Comparison of ENCODE assay signal across 8 mouse cellular contexts in genomic region chr4:53440816-53441571, GRCm38 (mm10). TPM values are rescaled to one million over a fixed set of nuclear protein-coding genes. Genes with fewer than 3 reads are reported as not detected.
A peak's percentile ranks its signal among the peaks of the same experiment; 100 is the strongest.
DNase-seq lines count a peak whose midpoint lies in the region; ATAC-seq and TF ChIP-seq lines count a peak whose summit lies in the region.

No protein-coding gene starts in this region.

- TF ChIP-seq EP300 in CH12.LX (IDR thresholded peaks at IDR 0.05; ENCODE audit: low read length): no peak

- DNase-seq in CH12.LX (ENCODE audit: extremely low read depth): peak; percentile 17
- DNase-seq in heart, postnatal 14 days: peak; percentile 39 to 46
- peak; percentile 47 to 68 for DNase-seq in kidney, postnatal 4 days
- peak; percentile 46 for DNase-seq in lung, embryonic 14.5 days
- DNase-seq in thymus, postnatal 36 days: peak; percentile 12 to 38

- H3K9me3 ChIP-seq in CH12.LX (replicated peaks; ENCODE audit: low read length): no peaks in the 10 kb centered on the region
- H3K9me3 ChIP-seq in forebrain, embryonic 12.5 days: no peaks in the 10 kb centered on the region
- no peaks in the 10 kb centered on the region for H3K9me3 ChIP-seq in lung, embryonic 14.5 days (ENCODE audit: low read depth, low read length)

- WGBS in forebrain, embryonic 12.5 days: under 1% methylated on average over 43 of the region's 45 CpGs
- 1% methylated on average over 44 of the region's 45 CpGs for WGBS in lung, embryonic 14.5 days

- H3K9ac ChIP-seq in CH12.LX (ENCODE audit: insufficient read depth, low read depth): peak overlapping the region; percentile 46; the same call in 1 of the 2 replicates
- peak overlapping the region; percentile 81 for H3K9ac ChIP-seq in forebrain, embryonic 12.5 days
- peak overlapping the region; percentile 75 for H3K9ac ChIP-seq in lung, embryonic 14.5 days

- intact Hi-C loops in heart, postnatal 14 days (cut with DNase I): loop anchor here (5.0 kb wide), 4 partner anchors 59 to 261 kb away; no protein-coding TSS in a partner anchor

- TF ChIP-seq CTCF in CH12.LX (conservative IDR thresholded peaks at IDR 0.05 in 1 of 2, IDR thresholded peaks at IDR 0.05 in 1 of 2; ENCODE audit: low read depth in 2 of 2, low read length in 2 of 2): no peak
- TF ChIP-seq CTCF in bone marrow macrophage, adult 2 months (IDR thresholded peaks at IDR 0.05; ENCODE audit: low read depth, low read length): no peak
- TF ChIP-seq CTCF in lung, embryonic 14.5 days (IDR thresholded peaks at IDR 0.05; ENCODE audit: low read depth): no peak

- no peaks in the 10 kb centered on the region for H3K79me2 ChIP-seq in CH12.LX (replicated peaks; ENCODE audit: control insufficient read depth, extremely low read depth, insufficient read depth, poor library complexity, severe bottlenecking)

- no peak for TF ChIP-seq RAD21 in CH12.LX (IDR thresholded peaks at IDR 0.05; ENCODE audit: low read depth, low read length)

- peaks cover 2 to 21% of the 10 kb centered on the region in 2 experiments; a peak in 3 of 4 replicates for H3K4me1 ChIP-seq in CH12.LX (ENCODE audit: control insufficient read depth in 1 of 2, insufficient read depth in 2 of 2)
- peaks cover 39% of the 10 kb centered on the region for H3K4me1 ChIP-seq in bone marrow macrophage, adult 2 months (ENCODE audit: control insufficient read depth, insufficient read depth, low read length)
- H3K4me1 ChIP-seq in forebrain, embryonic 12.5 days: peaks cover 22% of the 10 kb centered on the region
- H3K4me1 ChIP-seq in lung, embryonic 14.5 days (ENCODE audit: insufficient read depth): peaks cover 13% of the 10 kb centered on the region

- in situ Hi-C loops in CH12.LX (cut with MboI; ENCODE audit: low pct_ligation_motif_present, low pct_unique_long_range_greater_than_20kb, low sequenced_read_pairs): no loop called here

- no peak overlapping the region for H3K27ac ChIP-seq in CH12.LX (ENCODE audit: insufficient read depth, low read depth)
- no peak overlapping the region for H3K27ac ChIP-seq in bone marrow macrophage, adult 2 months (ENCODE audit: insufficient read depth, low read depth, low read length)
- peak overlapping the region; percentile 81 for H3K27ac ChIP-seq in forebrain, embryonic 12.5 days
- peak overlapping the region; percentile 91 for H3K27ac ChIP-seq in lung, embryonic 14.5 days (ENCODE audit: low read depth)

- ATAC-seq in forebrain, embryonic 12.5 days (ENCODE audit: low FRiP score): peak; percentile 15; the same call in 1 of the 2 replicates
- ATAC-seq in lung, embryonic 14.5 days (ENCODE audit: insufficient read depth): peak; percentile 24
- ATAC-seq in neutrophil, adult 5-6 weeks (ENCODE audit: extremely low read depth, insufficient number of reproducible peaks, low FRiP score, poor library complexity, severe bottlenecking): 0 out of 2 replicates have a peak, but pooled peaks have one; percentile 7

- dilution Hi-C loops in CH12.LX (cut with MboI; ENCODE audit: extremely low pct_ligation_motif_present, extremely low pct_unique_long_range_greater_than_20kb, low sequenced_read_pairs): no loop called here

- H3K36me3 ChIP-seq in CH12.LX (replicated peaks in 1 of 2; ENCODE audit: control insufficient read depth in 1 of 2, insufficient read depth in 1 of 2, low read length in 1 of 2): no peaks in the 10 kb centered on the region
- H3K36me3 ChIP-seq in forebrain, embryonic 12.5 days (replicated peaks): no peaks in the 10 kb centered on the region
- no peaks in the 10 kb centered on the region for H3K36me3 ChIP-seq in lung, embryonic 14.5 days (ENCODE audit: insufficient read depth)

- peaks cover 5% of the 10 kb centered on the region for H3K27me3 ChIP-seq in CH12.LX (replicated peaks)
- H3K27me3 ChIP-seq in forebrain, embryonic 12.5 days: peaks cover 7% of the 10 kb centered on the region
- no peaks in the 10 kb centered on the region for H3K27me3 ChIP-seq in lung, embryonic 14.5 days (ENCODE audit: insufficient read depth, low read length)

- no peak for TF ChIP-seq POLR2A in CH12.LX (IDR thresholded peaks at IDR 0.05; ENCODE audit: low read depth, low read length)
- no peak for TF ChIP-seq POLR2A in bone marrow macrophage, adult 2 months (IDR thresholded peaks at IDR 0.05; ENCODE audit: borderline replicate concordance, low read depth, low read length)

- peak overlapping the region; percentile 81 for H3K4me2 ChIP-seq in CH12.LX (ENCODE audit: insufficient read depth, low read depth, poor library complexity, severe bottlenecking)
- H3K4me2 ChIP-seq in forebrain, embryonic 12.5 days: peak overlapping the region; percentile 99
- peak overlapping the region; percentile 78 for H3K4me2 ChIP-seq in lung, embryonic 14.5 days

- H3K4me3 ChIP-seq in CH12.LX (replicated peaks in 1 of 3; ENCODE audit: low read depth in 2 of 3, low read length in 2 of 3, poor library complexity in 1 of 3): peak overlapping the region; percentile 35 to 82 (median 68)
- H3K4me3 ChIP-seq in bone marrow macrophage, adult 2 months (ENCODE audit: insufficient read depth, low read length): peak overlapping the region; percentile 63
- peak overlapping the region; percentile 86 for H3K4me3 ChIP-seq in forebrain, embryonic 12.5 days (replicated peaks)
- H3K4me3 ChIP-seq in lung, embryonic 14.5 days (ENCODE audit: low read depth, low read length): peak overlapping the region; percentile 82

TF ChIP-seq in CH12.LX, 34 proteins besides CTCF, POLR2A, EP300 and RAD21:
- TF ChIP-seq MXI1 (IDR thresholded peaks at IDR 0.05; ENCODE audit: low read depth, low read length) (no peak), MAX (IDR thresholded peaks at IDR 0.05; ENCODE audit: low read length) (no peak), ETS1 (conservative IDR thresholded peaks at IDR 0.05; ENCODE audit: low read depth, low read length) (no peak), JUND (conservative IDR thresholded peaks at IDR 0.05; ENCODE audit: low read depth, low read length) (no peak), POLR2AphosphoS2 (IDR thresholded peaks at IDR 0.05; ENCODE audit: low read depth, low read length) (no peak), CHD2 (IDR thresholded peaks at IDR 0.05; ENCODE audit: low read length) (no peak), ZKSCAN1 (IDR thresholded peaks at IDR 0.05; ENCODE audit: borderline replicate concordance, low read depth, low read length) (no peak), ZMIZ1 (IDR thresholded peaks at IDR 0.05; ENCODE audit: low read depth, low read length) (no peak), BHLHE40 (IDR thresholded peaks at IDR 0.05; ENCODE audit: low read depth, low read length) (no peak), SMC3 (IDR thresholded peaks at IDR 0.05; ENCODE audit: low read depth, low read length) (no peak), USF2 (conservative IDR thresholded peaks at IDR 0.05; ENCODE audit: low read depth, low read length) (no peak), ZC3H11A (IDR thresholded peaks at IDR 0.05; ENCODE audit: low read depth, low read length) (no peak), MAFK (IDR thresholded peaks at IDR 0.05; ENCODE audit: insufficient replicate concordance, low read length) (no peak), IRF4 (IDR thresholded peaks at IDR 0.05; ENCODE audit: low read depth, low read length) (no peak), ZNF384 (IDR thresholded peaks at IDR 0.05; ENCODE audit: low read depth, low read length) (no peak), SIN3A (IDR thresholded peaks at IDR 0.05; ENCODE audit: low read length) (no peak), CHD1 (IDR thresholded peaks at IDR 0.05; ENCODE audit: low read depth, low read length) (no peak), NELFE (IDR thresholded peaks at IDR 0.05; ENCODE audit: low read depth, low read length) (no peak), KAT2A (IDR thresholded peaks at IDR 0.05; ENCODE audit: insufficient replicate concordance, low read length) (no peak), USF1 (IDR thresholded peaks at IDR 0.05; ENCODE audit: low read depth, low read length) (no peak)

RNA-seq across cellular contexts. Expression of gene Slc44a1, which starts 0.8 kb away (rescaled TPM):
- total RNA-seq in CH12.LX (2012; rRNA removed) (4.7 and 5.4 TPM in 2 replicates), CH12.LX (2014; rRNA removed) (9.3 and 10.6 TPM in 2 replicates)
- polyA plus RNA-seq in CH12.LX (2012; ENCODE audit: insufficient read length, low read depth): 6.0 and 6.6 TPM in 2 replicates
- polyA plus RNA-seq in bone marrow macrophage, adult 2 months (2012; ENCODE audit: insufficient read depth, insufficient read length, missing spikeins): 58.3 and 69.4 TPM in 2 replicates
- polyA plus RNA-seq in forebrain, embryonic 12.5 days (2016; fragmentation: Nextera tagmentation; extraction: Ambion mirVana): 18.0 and 19.1 TPM in 2 replicates
- 10 to 100 TPM; 43.0 to 47.2 TPM for total RNA-seq in heart, postnatal 14 days (2021)
- 51.5 and 51.9 TPM in 2 replicates for polyA plus RNA-seq in lung, embryonic 14.5 days (2014; fragmentation: Nextera tagmentation; extraction: Ambion mirVana)
- total RNA-seq in neutrophil, adult 5-6 weeks (2017): 53.7 and 63.9 TPM in 2 replicates

Comparison
In these comparisons a context has a peak if more than half of its experiments do, and no peak if none do; other contexts are left out.
1. H3K27ac ChIP-seq: peak in forebrain, embryonic 12.5 days (single experiment) and lung, embryonic 14.5 days (single experiment); none in CH12.LX (single experiment) and bone marrow macrophage, adult 2 months (single experiment).
2. Peak in every context shown above with its lines, with median percentiles within 50 percentile points of each other: DNase-seq, H3K4me2 ChIP-seq, H3K4me3 ChIP-seq, H3K9ac ChIP-seq and ATAC-seq.